Mouse (Mus musculus): ENCODE measurements at regions not wholly inside any gene's neighbourhood (a gene's known extent, or its start where the extent isn't known, plus 50 kb on each side); places are given as distances from the start of the nearest gene placed in this dataset.
"Not testable (repeated sequence)": the region's sequence is repeated elsewhere in the genome, so short reads cannot be mapped to it uniquely, and the experiment has no call there.

DNA sequence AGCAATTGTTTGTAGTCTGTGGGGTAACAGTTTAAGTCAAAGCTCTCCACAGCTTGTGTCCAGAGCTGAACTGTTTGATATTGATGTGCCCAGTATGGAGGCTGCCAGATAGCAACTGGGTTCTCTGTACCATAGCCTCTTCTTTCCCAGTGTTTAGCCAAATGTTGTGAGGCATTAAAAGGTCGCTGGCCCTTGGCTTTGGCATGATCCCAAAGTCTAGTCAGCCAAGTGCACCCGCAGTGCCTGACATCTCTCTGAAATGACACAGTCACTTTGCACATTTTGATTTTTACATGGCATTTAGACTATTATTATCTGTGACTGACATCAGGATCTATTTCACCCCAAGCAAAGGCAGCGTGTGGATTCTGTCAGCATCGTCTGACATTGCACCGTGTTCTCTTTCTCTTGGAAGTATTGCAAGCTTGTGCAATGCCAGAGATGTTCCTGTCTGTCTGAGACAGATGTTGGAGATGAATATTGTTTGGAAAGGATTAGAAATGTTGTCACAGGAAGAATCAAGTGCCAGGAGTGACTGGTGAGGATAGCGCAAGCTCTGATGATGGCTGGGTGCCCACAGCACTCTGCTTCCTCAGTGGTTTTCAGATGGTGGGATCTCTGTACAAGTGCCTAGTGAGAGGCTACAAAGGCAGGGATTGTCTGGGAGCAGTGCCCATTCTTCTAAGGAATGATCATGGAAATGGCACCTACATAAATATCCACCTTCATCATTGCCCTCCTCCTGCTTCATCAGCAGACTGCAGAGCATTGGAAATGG, 289.3 kb upstream of the Shh start:
- peak; percentile 34 for DNase-seq

- DNase-seq = not testable (repeated sequence)
These were observed 284.8 kb upstream of the Shh start for GRCm38 (mm10) chr5:28751821-28752220.

- peak; percentile 10 for DNase-seq
These were observed 267.7 kb upstream of the Shh start for GRCm38 (mm10) chr5:28734768-28735167.

DNA sequence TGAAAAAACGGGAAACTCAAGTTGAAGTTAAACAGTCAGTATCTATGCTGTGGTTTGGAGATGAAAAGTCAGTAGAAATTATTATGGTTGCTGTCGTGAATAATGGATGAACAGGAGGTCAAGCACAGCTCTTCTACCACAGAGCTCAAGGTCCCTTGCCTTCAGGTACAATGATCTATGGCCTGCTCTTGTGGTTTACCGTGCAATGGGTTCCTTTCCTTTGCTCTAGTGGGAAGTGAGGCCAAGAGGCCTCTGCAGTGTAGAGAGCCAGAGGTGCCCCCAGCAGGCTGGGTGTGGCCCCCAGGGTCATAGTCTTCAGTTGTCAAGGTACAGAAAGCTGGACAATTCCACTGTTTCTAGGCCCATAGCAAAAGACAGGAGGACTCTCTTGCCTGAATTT, 255.0 kb upstream of the Shh start:
- no peak for DNase-seq

- no peak for DNase-seq
These were observed 247.9 kb upstream of the Shh start for GRCm38 (mm10) chr5:28714978-28715377.

GRCm38 (mm10) chr5:28710517-28710916, 243.5 kb upstream of the Shh start:
- DNase-seq = no peak

- no peak for DNase-seq
These were observed 242.6 kb upstream of the Shh start for GRCm38 (mm10) chr5:28709626-28710025.

DNA sequence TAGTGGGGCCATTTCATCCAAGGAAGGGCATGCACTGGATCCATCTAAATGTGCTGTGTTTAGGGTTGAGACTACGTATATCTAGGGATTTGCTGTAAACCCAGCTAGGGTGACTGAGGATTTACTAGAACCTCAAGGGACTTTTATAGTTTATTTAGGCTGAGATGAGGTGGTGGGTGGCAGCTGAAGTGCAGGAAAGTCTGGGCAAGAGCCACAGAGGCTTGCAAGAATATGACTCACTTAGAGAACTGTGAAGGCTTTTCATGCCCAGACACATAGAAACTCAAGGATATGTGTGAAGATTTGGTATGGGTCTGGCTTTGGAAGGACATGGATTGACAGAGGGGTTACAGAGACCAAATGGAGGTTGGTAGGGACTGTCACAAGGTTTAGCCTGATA, 237.3 kb upstream of the Shh start:
- DNase-seq = no peak

GRCm38 (mm10) chr5:28696966-28697365, 229.9 kb upstream of the Shh start:
- DNase-seq = no peak

DNA sequence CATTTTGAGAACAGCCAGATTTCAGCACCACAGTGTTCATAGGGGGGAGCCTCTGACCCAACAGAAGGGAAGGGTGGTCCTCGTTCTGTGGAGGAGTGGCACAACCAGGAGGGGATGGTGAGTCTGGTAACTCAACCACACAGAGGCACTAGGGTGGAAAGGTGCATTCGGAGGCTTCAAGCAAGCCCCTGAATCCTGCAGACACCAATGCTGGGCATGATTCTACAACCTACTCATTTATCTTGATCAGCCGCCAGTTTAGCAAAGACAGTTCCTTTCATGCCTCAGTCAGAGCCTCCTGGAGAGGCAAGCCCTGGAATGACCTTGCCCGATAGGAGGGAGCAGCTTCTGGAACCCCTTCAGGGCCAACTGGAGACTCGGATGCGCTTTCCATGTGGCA, 223.1 kb upstream of the Shh start:
- peak; percentile 11 for DNase-seq

GRCm38 (mm10) chr5:28689651-28690050, 222.6 kb upstream of the Shh start:
- DNase-seq = peak; percentile 49

DNA sequence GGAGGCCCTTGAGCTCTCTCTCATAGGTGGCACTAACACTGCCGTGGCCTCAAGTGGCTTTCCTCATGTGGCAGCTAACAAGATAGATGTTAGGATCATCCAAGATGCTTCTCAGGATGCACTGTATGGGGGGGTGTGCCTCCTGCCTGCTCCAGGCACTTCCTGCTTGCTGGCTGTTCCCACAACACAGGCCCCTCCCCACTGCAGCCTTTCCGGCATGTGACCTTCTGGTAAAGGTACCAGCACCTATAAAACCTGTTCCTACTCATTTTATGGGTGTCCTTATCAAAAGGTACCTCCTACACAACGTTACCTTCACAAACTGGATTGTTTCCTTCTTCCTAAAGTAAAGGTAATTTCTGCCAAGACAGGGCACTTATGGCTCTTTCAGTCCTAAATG, 222.1 kb upstream of the Shh start:
- no peak for DNase-seq

GRCm38 (mm10) chr5:28682821-28683220, 215.8 kb upstream of the Shh start:
- DNase-seq = no peak

DNA sequence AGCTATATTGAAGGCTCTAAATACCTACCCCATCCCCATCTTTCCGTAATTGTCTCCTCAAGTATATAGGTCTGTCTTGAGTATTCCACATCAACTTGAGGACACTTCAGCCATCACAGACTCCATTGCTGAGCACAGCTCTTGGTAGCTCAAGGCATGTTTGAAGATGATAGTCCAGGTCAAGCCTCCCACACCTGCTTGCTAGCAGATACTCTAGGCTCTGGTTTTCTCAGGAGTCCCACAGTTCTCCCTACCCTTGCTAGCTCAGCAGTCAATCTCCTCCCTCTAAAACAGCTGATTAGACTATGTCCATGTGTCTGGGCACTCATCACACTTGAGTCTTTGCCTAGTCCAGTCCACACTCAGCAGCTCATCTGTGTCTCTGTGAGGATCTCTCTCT, 213.3 kb upstream of the Shh start:
- DNase-seq = no peak

DNA sequence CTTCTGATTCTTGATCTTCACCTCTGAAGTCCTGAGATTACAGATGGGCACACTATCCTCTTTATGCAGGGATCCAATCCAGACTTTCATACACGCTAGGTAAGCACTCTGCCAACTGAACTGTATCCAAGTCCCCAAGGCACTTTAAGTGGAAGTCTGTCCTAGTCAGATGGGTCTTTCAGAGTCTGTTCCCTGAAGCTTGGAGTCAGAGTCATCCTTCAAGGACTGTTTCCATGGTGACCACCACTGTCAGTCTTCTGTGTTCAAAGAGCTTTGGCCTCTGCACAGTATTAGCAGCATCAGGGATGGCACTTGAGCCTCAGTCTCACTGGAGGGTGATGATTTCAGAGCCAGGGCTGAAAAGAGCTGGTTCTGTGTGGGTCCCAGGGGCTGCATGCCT, 212.7 kb upstream of the Shh start:
- DNase-seq = peak; percentile 58

GRCm38 (mm10) chr5:28630186-28630585, 163.1 kb upstream of the Shh start:
- no peak for DNase-seq

- no peak for DNase-seq
These were observed 144.8 kb upstream of the Shh start for GRCm38 (mm10) chr5:28611885-28612284.

- no peak for DNase-seq
These were observed 129.7 kb upstream of the Shh start for GRCm38 (mm10) chr5:28596537-28597314.

DNA sequence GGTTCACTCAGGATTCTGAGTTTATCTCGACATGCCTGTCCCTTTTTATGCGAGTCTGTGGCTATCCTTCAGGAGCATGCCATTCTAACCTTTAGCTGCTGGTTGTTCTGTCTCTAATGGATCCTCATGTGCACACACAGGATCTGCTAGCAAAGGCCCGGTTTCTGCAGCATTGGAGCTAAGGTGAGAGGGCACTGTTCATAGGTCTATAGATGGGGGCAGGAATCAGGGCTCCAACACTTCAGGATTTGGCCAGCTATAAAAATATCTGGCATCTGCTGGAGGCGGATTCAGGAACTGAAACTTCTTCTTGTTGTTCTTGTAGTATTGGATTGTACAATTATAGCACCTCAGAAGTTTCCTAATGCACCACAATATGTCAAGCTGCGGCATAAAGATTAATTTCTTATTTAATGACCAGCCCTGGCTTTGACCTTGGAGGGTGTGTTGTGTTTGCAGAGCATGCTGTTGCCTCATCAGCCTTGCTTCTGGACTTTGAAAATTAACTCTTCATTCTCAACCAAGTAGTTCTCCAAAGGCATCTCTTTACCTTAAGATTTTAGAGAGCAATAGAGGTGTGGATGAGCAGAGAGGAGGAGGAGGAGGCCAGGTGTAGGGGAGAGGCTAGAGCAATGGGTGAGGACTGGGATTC, 104.4 kb upstream of the Shh start:
- no peak for DNase-seq

- DNase-seq = no peak
These were observed 101.4 kb upstream of the Shh start for GRCm38 (mm10) chr5:28568417-28568816.

DNA sequence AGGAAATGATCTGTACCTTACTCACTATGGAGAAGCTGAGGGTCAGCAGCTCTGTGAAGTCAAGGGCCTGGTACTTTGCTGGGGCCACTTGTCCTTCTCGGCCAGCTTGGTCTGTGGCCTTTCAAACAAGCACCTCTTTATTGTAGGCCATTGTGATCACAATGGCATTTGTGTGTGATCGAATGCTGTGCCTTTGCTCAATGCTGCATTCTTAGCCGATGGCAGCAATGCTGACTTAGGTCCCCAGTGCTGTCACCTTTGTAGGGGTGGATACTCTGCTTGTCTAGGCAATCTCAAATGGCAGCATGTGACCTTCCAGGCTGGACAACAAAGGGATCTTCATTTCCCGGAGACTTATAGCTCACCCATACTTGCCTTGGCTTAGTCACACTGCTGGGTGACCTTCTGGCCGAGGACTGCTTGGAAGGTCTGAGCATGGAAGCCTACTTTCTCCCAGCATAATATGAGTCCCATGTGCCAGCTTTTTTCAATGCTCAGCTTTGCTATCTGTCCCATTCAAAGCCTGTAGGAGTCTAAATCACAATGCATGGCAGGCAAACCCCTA, 100.4 kb upstream of the Shh start:
- DNase-seq = peak; percentile 41

DNA sequence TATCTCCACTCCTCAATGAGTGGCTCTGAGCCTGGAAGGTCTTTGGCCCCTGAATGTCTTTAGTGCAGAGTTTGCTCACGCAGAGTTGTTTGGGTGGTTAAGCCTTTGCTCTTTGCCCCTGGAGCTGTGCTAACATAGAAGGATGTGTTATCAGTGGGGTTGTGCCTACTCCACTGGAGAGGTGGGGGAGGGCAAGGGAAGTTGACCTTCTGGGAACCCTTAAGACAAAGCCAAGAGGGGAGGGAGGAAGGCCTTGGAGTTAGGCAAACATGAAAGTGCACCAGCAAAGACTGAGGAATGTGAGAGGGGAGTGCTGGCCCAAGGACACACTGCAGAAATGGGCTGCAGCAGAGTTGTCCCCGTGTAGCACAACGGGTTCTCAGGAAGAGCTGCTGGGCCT, 96.3 kb upstream of the Shh start:
- DNase-seq = peak; percentile 40

GRCm38 (mm10) chr5:28562917-28563316, 95.9 kb upstream of the Shh start:
- no peak for DNase-seq
